Mouse (Mus musculus): ENCODE measurements at regions not wholly inside any gene's neighbourhood (a gene's known extent, or its start where the extent isn't known, plus 50 kb on each side); places are given as distances from the start of the nearest gene placed in this dataset.

- DNase-seq: no peak
Measured at GRCm38 (mm10) chr3:39388491-39388890, 501.8 kb downstream of the Fat4 start.

- peak in 1 of 2 experiments; percentile 11 for DNase-seq
Measured at GRCm38 (mm10) chr3:39390442-39390841, 503.7 kb downstream of the Fat4 start.

GRCm38 (mm10) chr3:39392053-39392452 is 505.3 kb downstream of the Fat4 start:
- DNase-seq: peak; percentile 13 to 16

GRCm38 (mm10) chr3:39396672-39397071 is 509.9 kb downstream of the Fat4 start:
- DNase-seq: no peak

- DNase-seq: no peak
Measured at GRCm38 (mm10) chr3:39397255-39397654, 510.5 kb downstream of the Fat4 start.

GRCm38 (mm10) chr3:39397677-39398076 is 510.9 kb downstream of the Fat4 start:
- no peak for DNase-seq

GRCm38 (mm10) chr3:39424778-39425642 is 538.3 kb downstream of the Fat4 start:
- DNase-seq: no peak

- DNase-seq: no peak
Measured at GRCm38 (mm10) chr3:39425643-39426016, 538.9 kb downstream of the Fat4 start.

- DNase-seq: peak; percentile 9 to 16
Measured at GRCm38 (mm10) chr3:39443328-39443727, 556.6 kb downstream of the Fat4 start.

GRCm38 (mm10) chr3:39455650-39456049 is 568.9 kb downstream of the Fat4 start:
- no peak for DNase-seq

GRCm38 (mm10) chr3:39460183-39460888 is 573.6 kb downstream of the Fat4 start:
- DNase-seq: peak; percentile 60 to 75

GRCm38 (mm10) chr3:39461561-39461960 is 574.8 kb downstream of the Fat4 start:
- peak in 1 of 2 experiments; percentile 12 for DNase-seq

- DNase-seq: no peak
Measured at GRCm38 (mm10) chr3:39465811-39466210, 579.1 kb downstream of the Fat4 start.

- no peak for DNase-seq
Measured at GRCm38 (mm10) chr3:39489392-39489791, 602.7 kb downstream of the Fat4 start.

- no peak for DNase-seq
Measured at GRCm38 (mm10) chr3:39494363-39494762, 607.6 kb downstream of the Fat4 start.

- DNase-seq: no peak
Measured at GRCm38 (mm10) chr3:39528087-39528486, 641.3 kb downstream of the Fat4 start.

- no peak for DNase-seq
Measured at GRCm38 (mm10) chr3:39537515-39537914, 650.8 kb downstream of the Fat4 start.

GRCm38 (mm10) chr3:39540530-39541118 is 653.9 kb downstream of the Fat4 start:
- DNase-seq: no peak

- no peak for DNase-seq
Measured at GRCm38 (mm10) chr3:39559460-39560041, 672.8 kb downstream of the Fat4 start.

- DNase-seq: peak; percentile 5 to 7
Measured at GRCm38 (mm10) chr3:39560951-39561350, 674.2 kb downstream of the Fat4 start.

- no peak for DNase-seq
Measured at GRCm38 (mm10) chr3:39571444-39572237, 684.9 kb downstream of the Fat4 start.

- no peak for DNase-seq
Measured at GRCm38 (mm10) chr3:39575200-39575599, 688.5 kb downstream of the Fat4 start.

Data from cerebellum, postnatal 10 days (tissue).